Mouse (Mus musculus) splenic B cell, adult 2 months (primary cell): Measurements from ENCODE around the gene Gm49380.
A peak's percentile ranks its signal among the peaks of the same experiment; 100 is the strongest.

Source experiments
- DNase-seq: peaks from one replicate; pipeline ENCODE4 v3.0.0-alpha.2; 2011; ENCODE audit warnings: low read depth, low spot score
- H3K27me3 ChIP-seq: 2 replicates; pipeline ENCODE4 v1.6.1; 2012; ENCODE audit warnings: mild to moderate bottlenecking, low read length, moderate library complexity, mixed read lengths; ENCODE audit not compliant: control insufficient read depth, poor library complexity, insufficient read depth, severe bottlenecking
- H3K36me3 ChIP-seq: 2 replicates; pipeline ENCODE4 v1.6.1; 2012; ENCODE audit warnings: mild to moderate bottlenecking, low read length, moderate library complexity, mixed read lengths; ENCODE audit not compliant: control insufficient read depth, poor library complexity, insufficient read depth, severe bottlenecking

Gm49380 gene

GRCm38 (mm10) chr9:44113105-44113789, at the start of gene Gm49380, which contains the start of gene Rnf26:
Gene Gm49380 (minus strand): TSS chr9:44113500.
Gene Rnf26 (minus strand): TSS chr9:44113517.
- Histone ChIP-seq H3K36me3 (no peaks in the 10 kb centered on the region), H3K27me3 (no peaks in the 10 kb centered on the region)
- DNase-seq: peak; percentile 98

- Histone ChIP-seq H3K27me3 (no peaks in the 10 kb centered on the region), H3K36me3 (peaks cover 27% of the 10 kb centered on the region)
- no peak for DNase-seq
These were observed 46.6 kb upstream of the Gm49380 start for GRCm38 (mm10) chr9:44159886-44160285.

- DNase-seq: peak; percentile 38
- peaks cover 10% of the 10 kb centered on the region; the same call in 1 of the 2 replicates for H3K36me3 ChIP-seq
- H3K27me3 ChIP-seq: no peaks in the 10 kb centered on the region
These were observed 34.0 kb upstream of the Gm49380 start for GRCm38 (mm10) chr9:44147290-44147689.

- DNase-seq: no peak
- no peaks in the 10 kb centered on the region for H3K27me3 ChIP-seq
- H3K36me3 ChIP-seq: peaks cover 8% of the 10 kb centered on the region; the same call in 1 of the 2 replicates
These were observed 31.4 kb upstream of the Gm49380 start for GRCm38 (mm10) chr9:44144718-44145060.

GRCm38 (mm10) chr9:44144023-44144717, 30.9 kb upstream of the Gm49380 start:
- Histone ChIP-seq H3K27me3 (no peaks in the 10 kb centered on the region), H3K36me3 (peaks cover 8% of the 10 kb centered on the region; the same call in 1 of the 2 replicates)
- DNase-seq: no peak

- Histone ChIP-seq H3K36me3 (peaks cover 8% of the 10 kb centered on the region; the same call in 1 of the 2 replicates), H3K27me3 (no peaks in the 10 kb centered on the region)
- no peak for DNase-seq
These were observed 30.1 kb upstream of the Gm49380 start for GRCm38 (mm10) chr9:44143421-44143820.

GRCm38 (mm10) chr9:44141951-44142350, 28.7 kb upstream of the Gm49380 start:
- DNase-seq: no peak

GRCm38 (mm10) chr9:44137846-44138245, 24.5 kb upstream of the Gm49380 start:
- no peak for DNase-seq
- no peaks in the 10 kb centered on the region for H3K36me3 ChIP-seq
- H3K27me3 ChIP-seq: peaks cover 3% of the 10 kb centered on the region; the same call in 1 of the 2 replicates

More at GRCm38 (mm10) chr9:44141951-44142350, 28.7 kb upstream of the Gm49380 start:
- no peaks in the 10 kb centered on the region for H3K27me3 ChIP-seq
- peaks cover 8% of the 10 kb centered on the region; the same call in 1 of the 2 replicates for H3K36me3 ChIP-seq

- Histone ChIP-seq H3K36me3 (no peaks in the 10 kb centered on the region), H3K27me3 (peaks cover 3% of the 10 kb centered on the region; the same call in 1 of the 2 replicates)
- no peak for DNase-seq
These were observed 22.6 kb upstream of the Gm49380 start for GRCm38 (mm10) chr9:44135731-44136411.

- peak; percentile 28 for DNase-seq
- Histone ChIP-seq H3K27me3 (peaks cover 3% of the 10 kb centered on the region; the same call in 1 of the 2 replicates), H3K36me3 (no peaks in the 10 kb centered on the region)
These were observed 21.8 kb upstream of the Gm49380 start for GRCm38 (mm10) chr9:44134851-44135730.

GRCm38 (mm10) chr9:44134101-44134850, 21.0 kb upstream of the Gm49380 start, which contains the start of gene Mcam:
Gene Mcam (plus strand): TSS chr9:44134469.
- DNase-seq: peak; percentile 42
- Histone ChIP-seq H3K27me3 (peaks cover 3% of the 10 kb centered on the region; the same call in 1 of the 2 replicates), H3K36me3 (no peaks in the 10 kb centered on the region)

GRCm38 (mm10) chr9:44133287-44133686, 20.0 kb upstream of the Gm49380 start:
- no peak for DNase-seq
- Histone ChIP-seq H3K27me3 (peaks cover 3% of the 10 kb centered on the region; the same call in 1 of the 2 replicates), H3K36me3 (no peaks in the 10 kb centered on the region)

- H3K36me3 ChIP-seq: no peaks in the 10 kb centered on the region
- no peak for DNase-seq
- peaks cover 3% of the 10 kb centered on the region; the same call in 1 of the 2 replicates for H3K27me3 ChIP-seq
These were observed 18.9 kb upstream of the Gm49380 start for GRCm38 (mm10) chr9:44132200-44132599.
